ENCODE assay signal across 20 mouse cellular contexts in genomic region chr17:63691690-63691968, GRCm38 (mm10).
DNase-seq lines count a peak whose midpoint lies in the region; ATAC-seq and TF ChIP-seq lines count a peak whose summit lies in the region.
"Had no signal": no experiment of that assay in that cellular context is flagged by ENCODE, and none has a peak within 500 bp of the region (broad histone marks: within the 10 kb centered on the region; RNA-seq: fewer than 3 reads in every experiment).

No protein-coding gene starts in this region.

- WGBS in kidney, adult 2 months, result 38% methylated on average over 3 of the region's 3 CpGs
- WGBS in lung, embryonic 14.5 days, result 43% methylated on average over 3 of the region's 3 CpGs
- WGBS in embryonic facial prominence, embryonic 14.5 days, result 23% methylated on average over 3 of the region's 3 CpGs

- no peak overlapping the region for H3K4me3 ChIP-seq in kidney, adult 2 months (ENCODE audit: insufficient read depth, low read depth, low read length)
- H3K4me3 ChIP-seq in lung, embryonic 14.5 days (ENCODE audit: low read depth, low read length), result no peak overlapping the region
- H3K4me3 ChIP-seq in embryonic facial prominence, embryonic 14.5 days (ENCODE audit: low read depth, low read length), result no peak overlapping the region
- H3K4me3 ChIP-seq: embryonic facial prominence, embryonic 13.5 days; forebrain, embryonic 15.5 days; layer of hippocampus, adult 2 months; limb, embryonic 13.5 days; liver, embryonic 13.5 days; midbrain, embryonic 10.5 days had no signal

- TF ChIP-seq POLR2A in kidney, adult 2 months (IDR thresholded peaks at IDR 0.05; ENCODE audit: low read depth, low read length), result no peak

- no peak overlapping the region for H3K9ac ChIP-seq in lung, embryonic 14.5 days
- H3K9ac ChIP-seq in embryonic facial prominence, embryonic 14.5 days (ENCODE audit: low read depth, low read length), result no peak overlapping the region
- H3K9ac ChIP-seq: embryonic facial prominence, embryonic 13.5 days; forebrain, embryonic 15.5 days; hindbrain, embryonic 14.5 days; limb, embryonic 13.5 days; liver, embryonic 13.5 days had no signal

- H3K4me1 ChIP-seq in kidney, adult 2 months (ENCODE audit: control insufficient read depth, insufficient read depth, low read length), result 0 out of 2 replicates have a peak, but pooled peaks cover 2% of the 10 kb centered on the region
- peaks cover 6% of the 10 kb centered on the region; the same call in 1 of the 2 replicates for H3K4me1 ChIP-seq in lung, embryonic 14.5 days (ENCODE audit: insufficient read depth)
- peaks cover 9% of the 10 kb centered on the region for H3K4me1 ChIP-seq in embryonic facial prominence, embryonic 14.5 days (ENCODE audit: control insufficient read depth, insufficient read depth, low read length)
- H3K4me1 ChIP-seq: forebrain, embryonic 15.5 days; liver, embryonic 13.5 days; midbrain, embryonic 10.5 days had no signal

- peak; percentile 56; the same call in 1 of the 2 replicates for ATAC-seq in lung, embryonic 14.5 days (ENCODE audit: insufficient read depth)
- peak; percentile 85; the same call in 1 of the 2 replicates for ATAC-seq in embryonic facial prominence, embryonic 14.5 days (ENCODE audit: low read depth)
- ATAC-seq: forebrain, embryonic 15.5 days had no signal

- no peak for TF ChIP-seq CTCF in kidney, adult 2 months (conservative IDR thresholded peaks at IDR 0.05; ENCODE audit: insufficient read depth, insufficient read length, low read depth, low read length)
- TF ChIP-seq CTCF in lung, embryonic 14.5 days (IDR thresholded peaks at IDR 0.05; ENCODE audit: low read depth), result no peak

- no peaks in the 10 kb centered on the region for H3K36me3 ChIP-seq in kidney, adult 2 months (ENCODE audit: control insufficient read depth, insufficient read depth, low read length)
- no peaks in the 10 kb centered on the region for H3K36me3 ChIP-seq in lung, embryonic 14.5 days (ENCODE audit: insufficient read depth)
- H3K36me3 ChIP-seq in embryonic facial prominence, embryonic 14.5 days (ENCODE audit: control insufficient read depth, insufficient read depth, low read length), result no peaks in the 10 kb centered on the region
- H3K36me3 ChIP-seq: embryonic facial prominence, embryonic 13.5 days; forebrain, embryonic 15.5 days; limb, embryonic 13.5 days; liver, embryonic 13.5 days; midbrain, embryonic 10.5 days had no signal

- H3K4me2 ChIP-seq in lung, embryonic 14.5 days, result no peak overlapping the region
- H3K4me2 ChIP-seq in embryonic facial prominence, embryonic 14.5 days (ENCODE audit: low read depth, low read length), result no peak overlapping the region
- H3K4me2 ChIP-seq: embryonic facial prominence, embryonic 13.5 days; forebrain, embryonic 15.5 days; hindbrain, embryonic 14.5 days; limb, embryonic 13.5 days; liver, embryonic 13.5 days had no signal

- H3K27me3 ChIP-seq in kidney, adult 2 months (replicated peaks; ENCODE audit: control insufficient read depth, insufficient read depth, low read length), result no peaks in the 10 kb centered on the region
- no peaks in the 10 kb centered on the region for H3K27me3 ChIP-seq in lung, embryonic 14.5 days (ENCODE audit: insufficient read depth, low read length)
- H3K27me3 ChIP-seq in embryonic facial prominence, embryonic 14.5 days (replicated peaks; ENCODE audit: control insufficient read depth, insufficient read depth, low read length), result no peaks in the 10 kb centered on the region
- H3K27me3 ChIP-seq: CH12.LX; embryonic facial prominence, embryonic 13.5 days; forebrain, embryonic 15.5 days; limb, embryonic 13.5 days; liver, embryonic 13.5 days had no signal

- DNase-seq in cerebellum, postnatal 25 days, result peak; percentile 14 to 25
- no peak for DNase-seq in cerebellum, postnatal 4 days (ENCODE audit: low spot score in 2 of 2)
- peak; percentile 6 for DNase-seq in kidney, adult 2 months
- no peak for DNase-seq in kidney, postnatal 14 days
- DNase-seq in lung, embryonic 14.5 days, result peak; percentile 34
- DNase-seq in lung, adult 18-20 months, result no peak
- DNase-seq in embryonic facial prominence, embryonic 14.5 days (ENCODE audit: low spot score), result peak; percentile 76
- DNase-seq: adrenal gland, postnatal 25 days; gastrocnemius, postnatal 14 days; layer of hippocampus, postnatal 36 days; liver, embryonic 13.5 days; retina, postnatal 1 day had no signal

- no peak overlapping the region for H3K27ac ChIP-seq in kidney, adult 2 months (ENCODE audit: insufficient read depth, low read depth, low read length)
- H3K27ac ChIP-seq in lung, embryonic 14.5 days (ENCODE audit: low read depth), result no peak overlapping the region
- no peak overlapping the region for H3K27ac ChIP-seq in embryonic facial prominence, embryonic 14.5 days (replicated peaks; ENCODE audit: low read depth, low read length)
- H3K27ac ChIP-seq: embryonic facial prominence, embryonic 13.5 days; forebrain, embryonic 15.5 days; hindbrain, embryonic 14.5 days; layer of hippocampus, adult 2 months; limb, embryonic 13.5 days; liver, embryonic 13.5 days; macrophage; midbrain, embryonic 10.5 days had no signal

- no peaks in the 10 kb centered on the region for H3K9me3 ChIP-seq in lung, embryonic 14.5 days (ENCODE audit: low read depth, low read length)
- H3K9me3 ChIP-seq in embryonic facial prominence, embryonic 14.5 days (ENCODE audit: control insufficient read depth, low read length), result no peaks in the 10 kb centered on the region
- H3K9me3 ChIP-seq: embryonic facial prominence, embryonic 13.5 days; forebrain, embryonic 15.5 days; limb, embryonic 13.5 days; liver, embryonic 13.5 days; midbrain, embryonic 10.5 days had no signal

Comparison
In these comparisons a context has a peak if more than half of its experiments do, and no peak if none do; other contexts are left out.
1. DNase-seq: peak in cerebellum, postnatal 25 days (2 of 2), kidney, adult 2 months (single experiment), lung, embryonic 14.5 days (single experiment) and embryonic facial prominence, embryonic 14.5 days (single experiment); none in cerebellum, postnatal 4 days (0 of 2), kidney, postnatal 14 days (single experiment) and lung, adult 18-20 months (0 of 2).